Mouse (Mus musculus): ENCODE measurements around the gene Abca1. TPM values are rescaled to one million over a fixed set of nuclear protein-coding genes. Genes with fewer than 3 reads are reported as not detected.
A peak's percentile ranks its signal among the peaks of the same experiment; 100 is the strongest.

Gene Abca1
- total and polyA plus RNA-seq, 2 experiments from 2014 or later = 3.7 to 18.1 TPM

GRCm38 (mm10) chr4:52989248-52989647 is 170.4 kb downstream of the Abca1 start, which contains the start of gene Nipsnap3a:
Gene Nipsnap3a, plus strand, starts transcription at chr4:52989272.
- Histone ChIP-seq H3K9me3 (replicated peaks; ENCODE audit: control insufficient read depth, low read length) (no peaks in the 10 kb centered on the region), H3K27me3 (ENCODE audit: control insufficient read depth, insufficient read depth, low read length) (no peaks in the 10 kb centered on the region), H3K4me2 (ENCODE audit: low read depth, low read length) (peak within 1 kb of the TSS; percentile 31; the same call in 1 of the 2 replicates), H3K27ac (ENCODE audit: low read depth) (no peak within 1 kb of the TSS), H3K36me3 (replicated peaks; ENCODE audit: control insufficient read depth, insufficient read depth, low read length) (no peaks in the 10 kb centered on the region), H3K4me1 (ENCODE audit: control insufficient read depth, insufficient read depth) (no peaks in the 10 kb centered on the region), H3K4me3 (ENCODE audit: low read depth, low read length) (no peak within 1 kb of the TSS), H3K9ac (replicated peaks; ENCODE audit: low read depth, low read length) (no peak within 1 kb of the TSS)
- no peak for TF ChIP-seq EP300 (IDR thresholded peaks at IDR 0.05; ENCODE audit: low read depth)
- TF ChIP-seq CTCF (IDR thresholded peaks at IDR 0.05; ENCODE audit: low read depth) = no peak
- DNase-seq (ENCODE audit: low spot score) (no peak), ATAC-seq (ENCODE audit: insufficient read depth, low read depth) (no peak)
- WGBS = 23% methylated on average over 12 of the region's 12 CpGs

- H3K36me3 ChIP-seq (replicated peaks; ENCODE audit: control insufficient read depth, insufficient read depth, low read length) = no peaks in the 10 kb centered on the region
- H3K4me2 ChIP-seq (ENCODE audit: low read depth, low read length) = no peak overlapping the region
- no peaks in the 10 kb centered on the region for H3K9me3 ChIP-seq (replicated peaks; ENCODE audit: control insufficient read depth, low read length)
- no peak for TF ChIP-seq EP300 (IDR thresholded peaks at IDR 0.05; ENCODE audit: low read depth)
- no peak for TF ChIP-seq CTCF (IDR thresholded peaks at IDR 0.05; ENCODE audit: low read depth)
- H3K9ac ChIP-seq (replicated peaks; ENCODE audit: low read depth, low read length) = no peak overlapping the region
- 76% methylated on average over 2 of the region's 2 CpGs for WGBS
- no peaks in the 10 kb centered on the region for H3K4me1 ChIP-seq (ENCODE audit: control insufficient read depth, insufficient read depth)
- H3K4me3 ChIP-seq (ENCODE audit: low read depth, low read length) = no peak overlapping the region
- ATAC-seq (ENCODE audit: insufficient read depth, low read depth) (no peak), DNase-seq (ENCODE audit: low spot score) (no peak)
- no peaks in the 10 kb centered on the region for H3K27me3 ChIP-seq (ENCODE audit: control insufficient read depth, insufficient read depth, low read length)
- H3K27ac ChIP-seq (ENCODE audit: low read depth) = no peak overlapping the region
Observed at GRCm38 (mm10) chr4:52986266-52986665, 173.4 kb downstream of the Abca1 start.

GRCm38 (mm10) chr4:52985216-52985615 is 174.5 kb downstream of the Abca1 start:
- ATAC-seq (ENCODE audit: insufficient read depth, low read depth) = no peak

More at GRCm38 (mm10) chr4:52985216-52985615, 174.5 kb downstream of the Abca1 start:
- H3K4me1 ChIP-seq (ENCODE audit: control insufficient read depth, insufficient read depth) = no peaks in the 10 kb centered on the region
- WGBS = 62% methylated on average over 2 of the region's 2 CpGs
- H3K27me3 ChIP-seq (ENCODE audit: control insufficient read depth, insufficient read depth, low read length) = no peaks in the 10 kb centered on the region
- no peak overlapping the region for H3K4me3 ChIP-seq (ENCODE audit: low read depth, low read length)
- no peak overlapping the region for H3K4me2 ChIP-seq (ENCODE audit: low read depth, low read length)
- H3K9me3 ChIP-seq (replicated peaks; ENCODE audit: control insufficient read depth, low read length) = no peaks in the 10 kb centered on the region
- DNase-seq (ENCODE audit: low spot score) = no peak
- H3K27ac ChIP-seq (ENCODE audit: low read depth) = no peak overlapping the region
- no peak overlapping the region for H3K9ac ChIP-seq (replicated peaks; ENCODE audit: low read depth, low read length)
- TF ChIP-seq EP300 (IDR thresholded peaks at IDR 0.05; ENCODE audit: low read depth) (no peak), CTCF (IDR thresholded peaks at IDR 0.05; ENCODE audit: low read depth) (peak; percentile 53)
- H3K36me3 ChIP-seq (replicated peaks; ENCODE audit: control insufficient read depth, insufficient read depth, low read length) = no peaks in the 10 kb centered on the region

Other genes with a start within 250 kb of the Abca1 start
- gene Olfr272, start 240.7 kb downstream of the Abca1 start, total RNA-seq (2014; rRNA removed; ENCODE audit: low replicate concordance) = not detected in 2 replicates
- gene Olfr272, start 240.7 kb downstream of the Abca1 start, polyA plus RNA-seq (2015; fragmentation: Nextera tagmentation; extraction: Ambion mirVana) = not detected in 2 replicates
- not detected in 2 replicates for gene Olfr270, start 195.3 kb downstream of the Abca1 start, total RNA-seq (2014; rRNA removed; ENCODE audit: low replicate concordance)
- not detected in 2 replicates for gene Olfr270, start 195.3 kb downstream of the Abca1 start, polyA plus RNA-seq (2015; fragmentation: Nextera tagmentation; extraction: Ambion mirVana)
- not detected in 2 replicates for gene Nipsnap3a, start 170.6 kb downstream of the Abca1 start, total RNA-seq (2014; rRNA removed; ENCODE audit: low replicate concordance)
- gene Nipsnap3a, start 170.6 kb downstream of the Abca1 start, polyA plus RNA-seq (2015; fragmentation: Nextera tagmentation; extraction: Ambion mirVana) = not detected in 2 replicates
- gene Nipsnap3b, start 148.0 kb downstream of the Abca1 start, total RNA-seq (2014; rRNA removed; ENCODE audit: low replicate concordance) = 36.5 and 51.0 TPM in 2 replicates
- 43.3 TPM in 2 replicates for gene Nipsnap3b, start 148.0 kb downstream of the Abca1 start, polyA plus RNA-seq (2015; fragmentation: Nextera tagmentation; extraction: Ambion mirVana)

All from heart, postnatal 0 days (tissue).